Mouse (Mus musculus) intestine, embryonic 15.5 days (tissue): ENCODE data around the gene Prim2. TPM values are rescaled to one million over a fixed set of nuclear protein-coding genes. Genes with fewer than 3 reads are reported as not detected.

Source experiments
- ATAC-seq: fragments of 200-750 bp; cut with Nextera tagmentation; 2 replicates; pipeline ENCODE4 v1.8.0; 2017; ENCODE audit warnings: moderate TSS enrichment, moderate library complexity
- H3K27ac ChIP-seq: fragments of 300-500 bp; sonication (generic); 2 replicates; pipeline ENCODE4 v1.5.1; 2015; ENCODE audit warnings: mild to moderate bottlenecking, inconsistent platforms
- H3K27me3 ChIP-seq: fragments of 300-500 bp; sonication (generic); replicated peaks from 2 replicates; pipeline ENCODE4 v1.6.1; 2015; ENCODE audit warnings: inconsistent platforms
- H3K36me3 ChIP-seq: fragments of 300-500 bp; sonication (generic); 2 replicates; pipeline ENCODE4 v1.6.1; 2015; ENCODE audit warnings: inconsistent platforms
- H3K4me1 ChIP-seq: fragments of 300-500 bp; sonication (generic); replicated peaks from 2 replicates; pipeline ENCODE4 v1.6.1; 2015; ENCODE audit warnings: inconsistent platforms
- H3K4me2 ChIP-seq: fragments of 300-500 bp; sonication (generic); replicated peaks from 2 replicates; pipeline ENCODE4 v1.6.1; 2015; ENCODE audit warnings: mild to moderate bottlenecking, inconsistent platforms
- H3K4me3 ChIP-seq: fragments of 300-500 bp; sonication (generic); replicated peaks from 2 replicates; pipeline ENCODE4 v1.5.1; 2015; ENCODE audit warnings: inconsistent platforms
- H3K9ac ChIP-seq: fragments of 300-500 bp; sonication (generic); 2 replicates; pipeline ENCODE4 v1.6.1; 2015; ENCODE audit warnings: inconsistent platforms
- H3K9me3 ChIP-seq: fragments of 300-500 bp; sonication (generic); 2 replicates; pipeline ENCODE4 v1.6.1; 2016; ENCODE audit warnings: inconsistent platforms
- WGBS: fragments of 180-500 bp; shearing (Covaris S2); methylation state at CpG from one replicate; pipeline ENCODE4 v1.1.7; 2015; 5-methylcytosine and 5-hydroxymethylcytosine counted together
- polyA plus RNA-seq: library from polyadenylated mRNA; unstranded; fragments of >200 nt; fragmentation: Nextera tagmentation; extraction: Ambion mirVana; gene quantifications from 2 replicates; pipeline ENCODE4 v1.2.1, GENCODE M21; 2015

Gene Prim2
- polyA plus RNA-seq, 1 experiment from 2014 or later: 30.8 TPM

GRCm38 (mm10) chr1:33527352-33527863 lies 142.2 kb downstream of the Prim2 start:
- ATAC-seq: no peak
- no peaks in the 10 kb centered on the region for H3K36me3 ChIP-seq
- no peak overlapping the region for H3K27ac ChIP-seq
- no peak overlapping the region for H3K4me3 ChIP-seq
- no peaks in the 10 kb centered on the region for H3K27me3 ChIP-seq
- no peak overlapping the region for H3K9ac ChIP-seq
- H3K4me2 ChIP-seq: no peak overlapping the region
- no peaks in the 10 kb centered on the region for H3K9me3 ChIP-seq
- H3K4me1 ChIP-seq: no peaks in the 10 kb centered on the region
- 60% methylated on average over 6 of the region's 6 CpGs for WGBS

- Histone ChIP-seq H3K9ac (no peak overlapping the region), H3K4me2 (no peak overlapping the region), H3K4me3 (no peak overlapping the region), H3K4me1 (no peaks in the 10 kb centered on the region), H3K27me3 (no peaks in the 10 kb centered on the region), H3K9me3 (no peaks in the 10 kb centered on the region), H3K27ac (no peak overlapping the region), H3K36me3 (no peaks in the 10 kb centered on the region)
- no peak for ATAC-seq
- WGBS: 78% methylated on average over 5 of the region's 5 CpGs
Observed at GRCm38 (mm10) chr1:33523223-33523622, 146.4 kb downstream of the Prim2 start.

- Histone ChIP-seq H3K4me1 (no peaks in the 10 kb centered on the region), H3K4me3 (no peak overlapping the region), H3K9ac (no peak overlapping the region), H3K9me3 (no peaks in the 10 kb centered on the region), H3K4me2 (no peak overlapping the region), H3K27me3 (no peaks in the 10 kb centered on the region), H3K27ac (no peak overlapping the region), H3K36me3 (no peaks in the 10 kb centered on the region)
- ATAC-seq: no peak
- WGBS: 63% methylated on average over 8 of the region's 8 CpGs
Observed at GRCm38 (mm10) chr1:33515124-33515523, 154.5 kb downstream of the Prim2 start.

GRCm38 (mm10) chr1:33511310-33511709 lies 158.3 kb downstream of the Prim2 start:
- Histone ChIP-seq H3K4me1 (no peaks in the 10 kb centered on the region), H3K27me3 (no peaks in the 10 kb centered on the region), H3K4me3 (no peak overlapping the region), H3K27ac (no peak overlapping the region), H3K4me2 (no peak overlapping the region), H3K9ac (no peak overlapping the region), H3K9me3 (no peaks in the 10 kb centered on the region), H3K36me3 (no peaks in the 10 kb centered on the region)
- 93% methylated on average over 4 of the region's 4 CpGs for WGBS
- no peak for ATAC-seq

GRCm38 (mm10) chr1:33504371-33504770 lies 165.2 kb downstream of the Prim2 start:
- no peak overlapping the region for H3K27ac ChIP-seq
- no peaks in the 10 kb centered on the region for H3K27me3 ChIP-seq
- no peaks in the 10 kb centered on the region for H3K36me3 ChIP-seq
- WGBS: 91% methylated on average over 5 of the region's 5 CpGs
- ATAC-seq: no peak
- no peak overlapping the region for H3K4me2 ChIP-seq
- H3K4me3 ChIP-seq: no peak overlapping the region
- no peaks in the 10 kb centered on the region for H3K9me3 ChIP-seq
- no peak overlapping the region for H3K9ac ChIP-seq
- H3K4me1 ChIP-seq: no peaks in the 10 kb centered on the region

GRCm38 (mm10) chr1:33502890-33503289 lies 166.7 kb downstream of the Prim2 start:
- Histone ChIP-seq H3K4me1 (no peaks in the 10 kb centered on the region), H3K4me2 (no peak overlapping the region), H3K4me3 (no peak overlapping the region), H3K36me3 (no peaks in the 10 kb centered on the region), H3K9ac (no peak overlapping the region), H3K9me3 (no peaks in the 10 kb centered on the region), H3K27ac (no peak overlapping the region), H3K27me3 (no peaks in the 10 kb centered on the region)
- no peak for ATAC-seq
- WGBS: 73% methylated on average over 7 of the region's 7 CpGs

- Histone ChIP-seq H3K4me2 (no peak overlapping the region), H3K36me3 (no peaks in the 10 kb centered on the region), H3K4me1 (no peaks in the 10 kb centered on the region), H3K27me3 (no peaks in the 10 kb centered on the region), H3K9ac (no peak overlapping the region), H3K4me3 (no peak overlapping the region), H3K27ac (no peak overlapping the region), H3K9me3 (no peaks in the 10 kb centered on the region)
- 75% methylated on average over 1 of the region's 1 CpGs for WGBS
- ATAC-seq: no peak
Observed at GRCm38 (mm10) chr1:33502298-33502697, 167.3 kb downstream of the Prim2 start.

- no peak for ATAC-seq
- Histone ChIP-seq H3K4me1 (no peaks in the 10 kb centered on the region), H3K4me2 (no peak overlapping the region), H3K9me3 (no peaks in the 10 kb centered on the region), H3K27ac (no peak overlapping the region), H3K27me3 (no peaks in the 10 kb centered on the region), H3K4me3 (no peak overlapping the region), H3K36me3 (no peaks in the 10 kb centered on the region), H3K9ac (no peak overlapping the region)
- 66% methylated on average over 9 of the region's 9 CpGs for WGBS
Observed at GRCm38 (mm10) chr1:33500111-33500510, 169.5 kb downstream of the Prim2 start.

- Histone ChIP-seq H3K4me2 (no peak overlapping the region), H3K9ac (no peak overlapping the region), H3K27ac (no peak overlapping the region), H3K4me3 (no peak overlapping the region), H3K36me3 (no peaks in the 10 kb centered on the region), H3K4me1 (no peaks in the 10 kb centered on the region), H3K9me3 (no peaks in the 10 kb centered on the region), H3K27me3 (no peaks in the 10 kb centered on the region)
- 71% methylated on average over 4 of the region's 4 CpGs for WGBS
- ATAC-seq: no peak
Observed at GRCm38 (mm10) chr1:33499603-33500002, 170.0 kb downstream of the Prim2 start.

GRCm38 (mm10) chr1:33496128-33496527 lies 173.5 kb downstream of the Prim2 start:
- ATAC-seq: no peak
- WGBS: 80% methylated on average over 4 of the region's 4 CpGs
- H3K9ac ChIP-seq: no peak overlapping the region
- H3K27me3 ChIP-seq: no peaks in the 10 kb centered on the region
- H3K4me1 ChIP-seq: no peaks in the 10 kb centered on the region
- H3K4me2 ChIP-seq: no peak overlapping the region
- H3K9me3 ChIP-seq: no peaks in the 10 kb centered on the region
- H3K27ac ChIP-seq: no peak overlapping the region
- H3K36me3 ChIP-seq: no peaks in the 10 kb centered on the region
- H3K4me3 ChIP-seq: no peak overlapping the region

- no peaks in the 10 kb centered on the region for H3K36me3 ChIP-seq
- no peaks in the 10 kb centered on the region for H3K9me3 ChIP-seq
- no peak overlapping the region for H3K4me3 ChIP-seq
- H3K4me2 ChIP-seq: no peak overlapping the region
- H3K4me1 ChIP-seq: no peaks in the 10 kb centered on the region
- H3K27me3 ChIP-seq: no peaks in the 10 kb centered on the region
- ATAC-seq: no peak
- H3K27ac ChIP-seq: no peak overlapping the region
- WGBS: 59% methylated on average over 3 of the region's 3 CpGs
- no peak overlapping the region for H3K9ac ChIP-seq
Observed at GRCm38 (mm10) chr1:33495586-33495985, 174.0 kb downstream of the Prim2 start.

- H3K9ac ChIP-seq: no peak overlapping the region
- no peak overlapping the region for H3K4me2 ChIP-seq
- no peaks in the 10 kb centered on the region for H3K4me1 ChIP-seq
- no peak overlapping the region for H3K4me3 ChIP-seq
- 84% methylated on average over 8 of the region's 8 CpGs for WGBS
- no peak overlapping the region for H3K27ac ChIP-seq
- no peaks in the 10 kb centered on the region for H3K9me3 ChIP-seq
- H3K27me3 ChIP-seq: no peaks in the 10 kb centered on the region
- no peaks in the 10 kb centered on the region for H3K36me3 ChIP-seq
- ATAC-seq: no peak
Observed at GRCm38 (mm10) chr1:33495203-33495553, 174.4 kb downstream of the Prim2 start.

GRCm38 (mm10) chr1:33494524-33495202 lies 174.9 kb downstream of the Prim2 start:
- Histone ChIP-seq H3K36me3 (no peaks in the 10 kb centered on the region), H3K27me3 (no peaks in the 10 kb centered on the region), H3K9me3 (no peaks in the 10 kb centered on the region), H3K9ac (no peak overlapping the region), H3K4me3 (no peak overlapping the region), H3K27ac (no peak overlapping the region), H3K4me1 (no peaks in the 10 kb centered on the region), H3K4me2 (no peak overlapping the region)
- 67% methylated on average over 2 of the region's 2 CpGs for WGBS
- ATAC-seq: no peak
